Mouse (Mus musculus): ENCODE results near the gene Mcrip1.

Gene Mcrip1

DNA sequence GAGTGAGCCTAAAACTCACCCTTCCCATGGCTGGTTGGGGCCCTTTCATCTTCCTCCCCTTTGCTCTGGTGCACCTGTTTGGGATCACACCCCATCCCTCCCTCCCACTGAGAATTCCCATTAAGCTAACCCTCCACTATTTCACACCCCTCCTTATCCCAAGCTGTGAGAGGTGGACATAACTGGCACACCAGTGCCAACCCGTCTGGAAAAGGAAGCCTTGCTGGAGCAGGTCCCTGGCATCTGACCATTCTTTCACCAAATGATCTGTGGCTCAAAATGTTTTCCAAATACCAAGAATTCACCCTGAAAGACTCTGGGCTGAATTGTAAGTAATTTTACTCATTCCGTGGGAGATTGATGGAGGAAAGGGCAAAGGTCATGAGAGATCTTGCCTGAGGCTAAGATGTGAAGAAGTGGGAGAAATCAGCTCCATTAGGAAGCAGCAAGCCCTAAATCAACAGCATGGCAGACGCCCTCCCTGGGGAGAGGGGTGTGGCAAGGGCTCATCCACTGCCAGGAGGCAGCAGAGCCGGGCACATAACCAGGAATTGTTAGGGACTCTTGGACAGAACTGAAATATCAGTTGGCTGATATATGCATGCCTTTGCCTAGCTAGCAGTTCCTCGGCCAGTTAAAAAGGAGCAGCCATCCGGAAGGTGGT, 36.6 kb downstream of the Mcrip1 start:
- no peak for DNase-seq (ENCODE audit: low spot score)

DNA sequence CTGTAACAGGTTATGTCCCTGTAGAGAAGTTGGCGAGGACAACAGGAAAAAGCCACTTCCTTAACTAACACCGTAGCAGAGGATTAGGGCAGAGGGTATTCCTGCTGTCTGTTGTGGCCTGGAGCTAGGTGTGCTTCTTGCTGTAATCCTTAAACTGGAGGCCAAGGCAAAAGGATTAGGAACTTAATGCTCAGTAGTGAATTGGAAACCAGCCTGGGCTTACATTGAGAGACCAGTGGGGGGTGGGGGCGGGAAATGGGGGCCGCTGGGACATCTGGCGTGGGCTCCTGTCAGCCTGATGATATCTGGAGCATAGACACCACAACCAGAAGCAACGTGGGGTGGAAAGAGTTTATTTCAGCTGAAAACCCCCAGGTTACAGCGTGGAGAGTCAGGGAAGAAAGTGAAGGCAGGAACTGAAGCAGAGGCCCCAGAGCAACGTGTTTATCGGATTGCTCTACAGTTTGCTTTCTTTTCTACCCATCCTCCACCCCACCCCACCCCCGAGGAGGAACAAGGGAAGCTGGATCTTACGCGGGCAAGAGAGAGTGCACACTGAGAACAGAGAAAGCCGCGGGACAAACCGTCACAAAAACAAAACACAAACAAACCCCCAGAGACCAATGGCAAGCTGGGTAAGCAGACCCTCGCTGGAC, 39.0 kb downstream of the Mcrip1 start:
- no peak for DNase-seq (ENCODE audit: low spot score)

- no peak for DNase-seq (ENCODE audit: low spot score)
Measured at GRCm38 (mm10) chr11:120509940-120510339, 39.6 kb downstream of the Mcrip1 start.

GRCm38 (mm10) chr11:120508290-120508870, 41.1 kb downstream of the Mcrip1 start:
- DNase-seq (ENCODE audit: low spot score) = no peak

DNA sequence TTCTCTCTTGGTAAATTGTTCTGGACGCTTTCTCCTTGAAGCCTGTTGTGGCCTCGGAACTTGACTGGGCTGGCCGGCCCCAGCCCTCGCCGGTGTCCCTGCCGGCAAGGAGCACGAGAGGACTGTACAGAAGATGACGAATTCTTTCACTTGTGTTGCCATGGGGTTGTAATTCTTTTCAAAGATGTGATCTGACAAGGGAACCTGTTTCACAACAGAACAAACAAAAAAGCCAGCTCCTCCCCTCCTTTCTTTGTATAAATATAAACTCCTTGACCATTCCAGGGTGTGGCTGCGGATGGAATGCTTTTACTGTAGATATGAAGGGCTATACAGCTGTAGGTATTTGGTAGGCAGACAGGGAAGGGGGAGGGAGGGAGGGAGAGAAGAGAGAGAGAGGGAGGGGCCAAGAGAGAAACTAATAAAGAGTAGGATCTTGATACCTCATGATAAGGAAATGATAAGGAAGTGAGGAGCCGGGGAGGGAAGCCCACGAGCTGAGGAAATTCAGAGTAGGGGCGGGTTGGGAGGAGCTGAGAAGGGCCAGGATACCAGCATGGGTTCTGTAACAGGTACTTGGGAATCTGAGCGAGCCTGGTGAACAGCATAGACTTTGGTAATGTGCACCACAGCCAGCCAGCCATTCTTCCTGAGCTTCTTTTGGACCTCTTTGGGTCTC, 41.8 kb downstream of the Mcrip1 start:
- DNase-seq (ENCODE audit: low spot score) = peak; percentile 86

DNA sequence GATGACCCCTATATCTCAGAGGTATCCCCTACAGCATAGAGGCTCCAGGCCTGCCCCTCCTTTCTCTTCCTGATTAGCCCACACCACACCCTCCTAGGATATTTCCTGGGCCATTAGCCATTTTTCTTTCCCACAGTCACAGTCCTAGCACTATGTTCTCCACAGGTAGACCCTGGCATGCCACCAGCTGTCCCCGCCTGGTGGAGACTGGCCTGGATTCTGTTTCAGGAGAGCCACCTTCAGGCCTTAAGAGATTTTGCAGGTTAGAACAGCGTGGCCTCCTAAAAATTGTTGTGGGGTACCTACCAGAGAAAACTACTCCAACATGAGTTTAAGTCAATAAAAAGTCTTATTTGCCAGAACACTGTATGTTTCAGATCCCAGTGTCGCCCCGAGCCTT, 42.6 kb downstream of the Mcrip1 start:
- no peak for DNase-seq (ENCODE audit: low spot score)

DNA sequence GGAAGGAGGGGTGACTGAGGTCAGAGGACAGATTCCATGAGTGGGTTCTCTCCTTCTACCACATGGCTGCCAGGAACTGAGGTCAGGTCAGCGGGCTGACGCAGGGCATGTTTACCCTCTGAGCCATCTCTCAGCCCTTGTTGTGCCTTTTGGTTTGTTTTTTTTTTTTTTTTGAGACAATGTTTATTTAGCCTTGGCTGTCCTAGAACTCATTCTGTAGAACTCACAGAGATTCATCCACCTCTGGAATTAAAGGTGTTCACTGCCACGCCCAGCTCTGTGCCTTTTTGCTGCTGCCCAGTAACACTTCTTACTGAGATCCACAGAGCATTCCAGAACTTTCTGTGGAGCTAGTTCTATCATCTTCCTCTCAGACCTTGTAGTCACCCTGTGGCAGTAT, 43.9 kb downstream of the Mcrip1 start:
- DNase-seq (ENCODE audit: low spot score) = no peak

DNA sequence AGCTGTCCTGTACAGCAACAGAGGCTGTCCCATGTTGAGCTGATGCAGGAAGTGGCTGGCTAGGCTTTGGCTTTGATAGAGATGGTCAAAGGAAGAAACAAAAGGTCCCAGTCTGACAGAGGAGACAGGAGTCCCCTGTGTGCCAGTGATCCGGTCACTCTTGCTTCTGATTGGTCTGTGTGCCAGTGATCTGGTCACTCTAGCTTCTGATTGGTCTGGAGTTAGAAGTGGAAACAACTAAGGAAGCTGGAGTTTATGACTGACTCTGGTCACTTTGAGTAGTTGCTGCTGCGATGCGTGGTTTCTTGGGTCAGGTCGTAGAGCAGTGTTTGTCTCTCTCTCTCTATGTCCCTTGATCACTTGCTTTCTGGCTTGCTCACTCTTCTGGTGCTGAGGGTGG, 47.8 kb downstream of the Mcrip1 start:
- no peak for DNase-seq (ENCODE audit: low spot score)

GRCm38 (mm10) chr11:120501018-120501417, 48.5 kb downstream of the Mcrip1 start:
- DNase-seq (ENCODE audit: low spot score) = no peak

DNA sequence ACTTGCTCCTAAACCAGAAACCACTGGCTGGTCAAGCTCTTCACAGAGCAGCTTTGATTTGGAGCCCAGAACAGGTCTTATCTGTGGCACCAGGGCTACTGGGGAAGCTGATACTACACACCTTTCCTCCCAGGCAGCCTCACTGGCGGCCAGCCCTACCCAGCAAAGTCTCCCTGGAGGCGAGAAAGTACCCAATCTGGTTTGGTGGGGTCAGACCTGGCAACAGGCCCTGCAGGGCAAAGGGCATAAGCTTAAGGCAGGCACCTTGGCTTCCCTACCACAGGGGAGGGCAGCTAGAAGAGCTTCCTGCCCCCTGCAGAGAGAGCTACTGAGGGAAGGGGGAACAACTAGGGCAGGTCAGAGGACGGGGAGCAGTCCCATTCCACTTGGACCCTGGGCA, 49.2 kb downstream of the Mcrip1 start:
- peak; percentile 80 for DNase-seq (ENCODE audit: low spot score)

GRCm38 (mm10) chr11:120499894-120500293, 49.6 kb downstream of the Mcrip1 start:
- no peak for DNase-seq (ENCODE audit: low spot score)

DNA sequence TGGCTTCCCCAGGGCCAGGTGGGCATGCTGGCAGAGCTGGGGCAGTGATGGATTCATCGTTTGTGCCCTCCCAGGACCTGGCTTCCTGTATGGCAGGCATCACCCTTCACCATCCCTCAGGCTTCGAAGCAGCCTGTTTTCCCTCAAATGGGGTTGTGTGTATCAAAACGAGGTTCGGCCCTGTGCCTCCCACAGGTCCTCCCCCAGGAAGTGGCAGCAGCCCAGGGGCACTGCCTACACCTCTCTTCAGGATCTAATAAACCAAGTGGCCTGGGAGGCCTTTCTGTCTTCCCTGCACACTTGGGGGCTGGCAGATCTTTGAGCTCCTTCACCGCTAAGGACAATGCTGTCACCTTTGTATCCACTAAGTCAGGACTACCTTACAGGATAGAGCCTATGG, 50.6 kb downstream of the Mcrip1 start:
- no peak for DNase-seq (ENCODE audit: low spot score)

DNA sequence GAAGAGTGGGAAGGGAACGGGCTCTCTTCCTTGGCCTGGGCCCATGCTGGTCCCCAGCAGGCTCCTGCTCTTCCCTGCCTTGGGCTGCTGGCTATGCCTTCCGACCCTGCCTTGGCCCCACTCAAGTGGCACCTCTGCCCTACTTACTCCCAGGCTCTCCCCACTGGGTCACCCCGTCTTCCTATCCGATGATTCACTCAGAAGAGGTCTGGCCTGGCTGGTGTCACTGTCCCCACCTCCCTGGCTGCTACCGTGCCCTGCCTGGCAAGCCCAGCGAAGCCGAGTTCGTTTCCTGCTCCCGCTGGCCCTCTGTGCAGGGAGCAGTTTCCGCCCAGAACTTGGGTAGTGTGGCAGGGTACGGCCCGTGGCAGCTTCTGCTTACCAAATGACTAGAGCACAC, 51.3 kb downstream of the Mcrip1 start:
- no peak for DNase-seq (ENCODE audit: low spot score)

DNA sequence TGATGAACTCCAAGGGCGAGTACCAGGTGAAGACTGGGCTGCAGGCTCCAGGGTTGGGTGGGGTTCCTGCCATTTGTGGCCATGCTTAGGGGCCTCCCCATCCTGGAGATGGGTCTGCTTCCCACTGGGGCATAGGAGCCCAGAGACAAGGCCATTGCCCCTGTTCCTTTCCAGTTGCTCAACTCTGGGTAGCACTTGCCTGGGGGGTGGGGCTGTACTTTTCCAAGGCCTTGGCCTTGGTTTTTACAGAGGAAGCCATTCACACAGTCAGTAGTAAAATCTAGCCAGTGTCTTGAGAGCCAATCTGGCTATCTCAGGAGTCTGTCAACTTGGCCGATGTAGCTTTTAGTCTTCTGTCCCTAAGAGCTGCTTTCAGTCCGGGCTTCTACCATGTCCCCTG, 52.1 kb downstream of the Mcrip1 start:
- no peak for DNase-seq (ENCODE audit: low spot score)

DNA sequence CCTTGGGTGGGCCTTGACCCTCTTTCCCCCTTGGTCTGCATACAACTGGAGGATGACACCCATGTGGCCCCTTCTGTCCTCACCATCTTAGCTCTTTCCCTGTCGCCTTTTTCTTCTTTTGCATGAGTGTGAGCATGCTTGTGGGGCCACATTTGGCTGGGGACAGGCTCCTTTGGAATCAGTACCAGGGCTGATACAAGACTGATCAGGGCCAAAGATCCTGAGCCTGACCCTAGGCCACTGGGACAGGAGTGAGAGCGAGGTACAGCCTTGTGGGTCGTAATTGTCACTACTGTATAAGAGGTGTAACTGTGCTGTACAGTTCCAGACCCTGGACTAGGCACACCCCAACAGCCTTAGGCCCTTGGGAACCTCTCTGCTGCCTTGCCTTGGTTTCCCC, 55.6 kb downstream of the Mcrip1 start:
- no peak for DNase-seq (ENCODE audit: low spot score)

- DNase-seq (ENCODE audit: low spot score) = no peak
Measured at GRCm38 (mm10) chr11:120493351-120493750, 56.2 kb downstream of the Mcrip1 start.

Data from lung, postnatal 25 days (tissue).